Mouse (Mus musculus): ENCODE data around the gene Pramef8. TPM values are rescaled to one million over a fixed set of nuclear protein-coding genes. Genes with fewer than 3 reads are reported as not detected.
A peak's percentile ranks its signal among the peaks of the same experiment; 100 is the strongest.

Gene Pramef8
- total RNA-seq (2014; rRNA removed; ENCODE audit: low replicate concordance) (21.5 and 24.7 TPM in 2 replicates), polyA plus RNA-seq (2015; fragmentation: Nextera tagmentation; extraction: Ambion mirVana) (8.3 and 9.2 TPM in 2 replicates)

- under 1% methylated on average over 50 of the region's 50 CpGs for WGBS
- ATAC-seq (ENCODE audit: insufficient read depth, low read depth) (peak; percentile 91), DNase-seq (ENCODE audit: low spot score) (peak; percentile 93)
- H3K36me3 ChIP-seq (replicated peaks; ENCODE audit: control insufficient read depth, insufficient read depth, low read length) = peaks cover 27% of the 10 kb centered on the region
- 0 out of 2 replicates have a peak, but pooled peaks cover 4% of the 10 kb centered on the region for H3K4me1 ChIP-seq (ENCODE audit: control insufficient read depth, insufficient read depth)
- peak within 1 kb of the TSS; percentile 82 for H3K27ac ChIP-seq (ENCODE audit: low read depth)
- H3K9ac ChIP-seq (replicated peaks; ENCODE audit: low read depth, low read length) = peak within 1 kb of the TSS; percentile 63
- peak within 1 kb of the TSS; percentile 69 for H3K4me3 ChIP-seq (ENCODE audit: low read depth, low read length)
- H3K4me2 ChIP-seq (ENCODE audit: low read depth, low read length) = peak within 1 kb of the TSS; percentile 75
- 0 out of 2 replicates have a peak, but pooled peaks cover 3% of the 10 kb centered on the region for H3K9me3 ChIP-seq (replicated peaks; ENCODE audit: control insufficient read depth, low read length)
- TF ChIP-seq EP300 (IDR thresholded peaks at IDR 0.05; ENCODE audit: low read depth) = peak; percentile 79; the same call in 1 of the 2 replicates
- no peak for TF ChIP-seq CTCF (IDR thresholded peaks at IDR 0.05; ENCODE audit: low read depth)
- H3K27me3 ChIP-seq (ENCODE audit: control insufficient read depth, insufficient read depth, low read length) = no peaks in the 10 kb centered on the region
Measured at GRCm38 (mm10) chr4:143412219-143413092, at the start of gene Pramef8. Gene Pramef8, plus strand, starts transcription at chr4:143412426.

- TF ChIP-seq CTCF (IDR thresholded peaks at IDR 0.05; ENCODE audit: low read depth) = no peak
- TF ChIP-seq EP300 (IDR thresholded peaks at IDR 0.05; ENCODE audit: low read depth) = no peak
- Histone ChIP-seq H3K4me1 (ENCODE audit: control insufficient read depth, insufficient read depth) (no peaks in the 10 kb centered on the region), H3K9ac (replicated peaks; ENCODE audit: low read depth, low read length) (no peak overlapping the region), H3K4me2 (ENCODE audit: low read depth, low read length) (no peak overlapping the region), H3K27me3 (ENCODE audit: control insufficient read depth, insufficient read depth, low read length) (no peaks in the 10 kb centered on the region), H3K4me3 (ENCODE audit: low read depth, low read length) (no peak overlapping the region), H3K27ac (ENCODE audit: low read depth) (no peak overlapping the region), H3K36me3 (replicated peaks; ENCODE audit: control insufficient read depth, insufficient read depth, low read length) (no peaks in the 10 kb centered on the region), H3K9me3 (replicated peaks; ENCODE audit: control insufficient read depth, low read length) (no peaks in the 10 kb centered on the region)
- DNase-seq (ENCODE audit: low spot score) = no peak
- 39% methylated on average over 15 of the region's 15 CpGs for WGBS
- ATAC-seq (ENCODE audit: insufficient read depth, low read depth) = no peak
Measured at GRCm38 (mm10) chr4:143366415-143367041, 45.7 kb upstream of the Pramef8 start.

- WGBS = 48% methylated on average over 7 of the region's 7 CpGs
- H3K27ac ChIP-seq (ENCODE audit: low read depth) = no peak overlapping the region
- no peak for DNase-seq (ENCODE audit: low spot score)
- H3K9ac ChIP-seq (replicated peaks; ENCODE audit: low read depth, low read length) = no peak overlapping the region
- ATAC-seq (ENCODE audit: insufficient read depth, low read depth) = no peak
- H3K9me3 ChIP-seq (replicated peaks; ENCODE audit: control insufficient read depth, low read length) = no peaks in the 10 kb centered on the region
- H3K4me3 ChIP-seq (ENCODE audit: low read depth, low read length) = no peak overlapping the region
- H3K27me3 ChIP-seq (ENCODE audit: control insufficient read depth, insufficient read depth, low read length) = peaks cover 17% of the 10 kb centered on the region; the same call in 1 of the 2 replicates
- no peak for TF ChIP-seq EP300 (IDR thresholded peaks at IDR 0.05; ENCODE audit: low read depth)
- TF ChIP-seq CTCF (IDR thresholded peaks at IDR 0.05; ENCODE audit: low read depth) = no peak
- no peaks in the 10 kb centered on the region for H3K36me3 ChIP-seq (replicated peaks; ENCODE audit: control insufficient read depth, insufficient read depth, low read length)
- H3K4me1 ChIP-seq (ENCODE audit: control insufficient read depth, insufficient read depth) = no peaks in the 10 kb centered on the region
- no peak overlapping the region for H3K4me2 ChIP-seq (ENCODE audit: low read depth, low read length)
Measured at GRCm38 (mm10) chr4:143379480-143379879, 32.7 kb upstream of the Pramef8 start.

- Histone ChIP-seq H3K4me2 (ENCODE audit: low read depth, low read length) (no peak overlapping the region), H3K27ac (ENCODE audit: low read depth) (no peak overlapping the region), H3K27me3 (ENCODE audit: control insufficient read depth, insufficient read depth, low read length) (peaks cover 17% of the 10 kb centered on the region; the same call in 1 of the 2 replicates), H3K9me3 (replicated peaks; ENCODE audit: control insufficient read depth, low read length) (no peaks in the 10 kb centered on the region), H3K4me1 (ENCODE audit: control insufficient read depth, insufficient read depth) (no peaks in the 10 kb centered on the region), H3K36me3 (replicated peaks; ENCODE audit: control insufficient read depth, insufficient read depth, low read length) (no peaks in the 10 kb centered on the region), H3K4me3 (ENCODE audit: low read depth, low read length) (no peak overlapping the region), H3K9ac (replicated peaks; ENCODE audit: low read depth, low read length) (no peak overlapping the region)
- 24% methylated on average over 13 of the region's 15 CpGs for WGBS
- TF ChIP-seq EP300 (IDR thresholded peaks at IDR 0.05; ENCODE audit: low read depth) (no peak), CTCF (IDR thresholded peaks at IDR 0.05; ENCODE audit: low read depth) (no peak)
- ATAC-seq (ENCODE audit: insufficient read depth, low read depth) (no peak), DNase-seq (ENCODE audit: low spot score) (peak; percentile 10)
Measured at GRCm38 (mm10) chr4:143379931-143380715, 32.1 kb upstream of the Pramef8 start.

GRCm38 (mm10) chr4:143380716-143381004, 31.6 kb upstream of the Pramef8 start:
- no peak for TF ChIP-seq EP300 (IDR thresholded peaks at IDR 0.05; ENCODE audit: low read depth)
- TF ChIP-seq CTCF (IDR thresholded peaks at IDR 0.05; ENCODE audit: low read depth) = peak; percentile 66
- H3K4me2 ChIP-seq (ENCODE audit: low read depth, low read length) = no peak overlapping the region
- DNase-seq (ENCODE audit: low spot score) (peak; percentile 14), ATAC-seq (ENCODE audit: insufficient read depth, low read depth) (no peak)
- H3K9ac ChIP-seq (replicated peaks; ENCODE audit: low read depth, low read length) = no peak overlapping the region
- under 1% methylated on average over 5 of the region's 5 CpGs for WGBS
- peaks cover 17% of the 10 kb centered on the region; the same call in 1 of the 2 replicates for H3K27me3 ChIP-seq (ENCODE audit: control insufficient read depth, insufficient read depth, low read length)
- no peaks in the 10 kb centered on the region for H3K4me1 ChIP-seq (ENCODE audit: control insufficient read depth, insufficient read depth)
- H3K4me3 ChIP-seq (ENCODE audit: low read depth, low read length) = no peak overlapping the region
- no peaks in the 10 kb centered on the region for H3K9me3 ChIP-seq (replicated peaks; ENCODE audit: control insufficient read depth, low read length)
- H3K36me3 ChIP-seq (replicated peaks; ENCODE audit: control insufficient read depth, insufficient read depth, low read length) = no peaks in the 10 kb centered on the region
- H3K27ac ChIP-seq (ENCODE audit: low read depth) = no peak overlapping the region
